Mouse (Mus musculus): ENCODE measurements around the gene Ripply2.

DNA sequence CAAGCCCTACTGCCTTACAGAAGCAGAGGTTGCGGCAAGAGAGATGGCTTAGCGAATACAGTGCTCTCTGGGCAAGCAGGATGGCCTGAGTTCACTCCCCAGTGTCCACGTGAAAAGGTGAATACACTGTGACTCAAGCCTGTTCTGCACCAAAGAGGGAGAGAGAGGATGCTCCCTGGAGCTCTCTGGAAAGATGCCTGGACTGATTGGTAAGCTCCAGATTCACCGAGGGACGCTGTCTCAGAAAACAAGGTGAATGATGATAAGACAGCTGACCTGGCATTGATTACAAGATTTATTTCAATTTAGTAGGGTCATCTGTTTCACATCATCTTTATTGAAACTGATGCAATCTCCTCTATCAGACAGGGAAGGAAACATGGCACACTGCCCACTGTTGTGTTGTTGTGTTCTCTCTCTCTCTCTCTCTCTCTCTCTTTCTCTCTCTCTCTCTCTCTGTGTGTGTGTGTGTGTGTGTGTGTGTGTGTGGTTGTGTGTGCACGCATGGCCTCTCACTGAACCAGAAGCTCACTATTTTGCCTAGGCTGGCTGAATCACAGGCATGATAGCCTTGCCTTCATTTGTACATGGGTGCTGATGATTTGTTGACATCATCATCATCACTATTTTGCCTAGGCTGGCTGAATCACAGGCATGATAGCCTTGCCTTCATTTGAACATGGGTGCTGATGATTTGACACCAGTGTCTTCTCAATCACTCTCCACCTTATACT is 10.5 kb upstream of the Ripply2 start:
- no peak for TF ChIP-seq CTCF (IDR thresholded peaks at IDR 0.05; ENCODE audit: low read depth, low read length)
- TF ChIP-seq POLR2A (IDR thresholded peaks at IDR 0.05; ENCODE audit: borderline replicate concordance, low read depth, low read length) = no peak

All from bone marrow macrophage, adult 2 months (primary cell).